Mouse (Mus musculus): ENCODE results near the gene 4930507D05Rik. TPM values are rescaled to one million over a fixed set of nuclear protein-coding genes. Genes with fewer than 3 reads are reported as not detected.

4930507D05Rik gene
- polyA plus RNA-seq (2012; ENCODE audit: insufficient read depth, insufficient read length, missing spikeins), result not detected in 2 replicates

DNA sequence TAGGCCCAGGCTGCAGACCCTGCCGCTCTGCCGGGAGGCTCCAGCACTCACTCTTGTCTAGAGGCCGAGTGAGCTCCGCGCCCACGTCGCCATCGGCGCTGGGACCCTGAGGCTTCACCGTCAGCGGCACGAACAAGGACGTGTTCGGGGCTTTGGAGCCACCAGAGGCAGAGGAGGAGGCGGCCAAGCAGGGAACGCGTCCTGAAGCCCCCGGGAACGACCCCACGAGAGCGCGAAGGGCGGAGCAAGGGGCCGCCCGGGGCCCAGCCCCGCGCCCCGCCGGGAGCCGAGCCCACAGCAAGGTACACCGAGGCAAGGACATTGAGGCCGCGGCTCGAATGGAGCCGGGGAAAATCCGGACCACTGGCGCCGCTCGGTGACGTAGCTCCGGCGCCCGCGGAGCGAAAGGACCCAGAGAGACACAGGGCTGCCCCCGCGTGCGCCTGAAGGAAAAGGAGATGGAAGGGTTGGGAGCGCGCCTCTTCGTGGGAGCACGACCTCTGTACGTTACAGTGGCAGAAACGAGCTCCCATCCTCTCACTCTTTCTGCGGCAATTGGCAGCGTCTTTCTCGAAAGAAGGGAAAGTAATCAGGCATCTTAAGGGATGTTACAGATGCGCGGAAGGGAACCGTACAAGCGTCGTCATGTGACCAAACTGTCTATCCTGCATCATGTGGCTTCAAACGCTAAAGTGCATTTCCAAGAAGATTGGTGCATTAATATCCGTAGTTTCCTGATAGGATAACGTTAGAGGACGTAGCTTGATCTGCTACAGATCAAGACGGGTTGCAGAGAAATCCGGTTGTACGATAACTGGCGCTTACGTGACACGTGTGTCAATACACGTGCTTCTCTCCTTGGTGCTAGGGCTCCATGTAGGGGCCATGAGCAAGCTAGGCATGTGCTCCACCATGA lies at the start of gene 4930507D05Rik, which contains the start of gene Supv3l1:
Gene 4930507D05Rik, plus strand, starts transcription at position 126 of the 916 bp plus-strand sequence.
Gene Supv3l1, minus strand, starts transcription at position 375 of the 916 bp plus-strand sequence.
- Histone ChIP-seq H3K4me3 (ENCODE audit: insufficient read depth, low read length) (peak within 1 kb of the TSS; percentile 70), H3K4me1 (ENCODE audit: control insufficient read depth, insufficient read depth, low read length) (peaks cover 9% of the 10 kb centered on the region), H3K27ac (ENCODE audit: insufficient read depth, low read depth, low read length) (peak within 1 kb of the TSS; percentile 95)
- no peak for TF ChIP-seq CTCF (IDR thresholded peaks at IDR 0.05; ENCODE audit: low read depth, low read length)
- no peak for TF ChIP-seq POLR2A (IDR thresholded peaks at IDR 0.05; ENCODE audit: borderline replicate concordance, low read depth, low read length)

GRCm38 (mm10) chr10:62401641-62402111 lies 47.6 kb upstream of the 4930507D05Rik start:
- Histone ChIP-seq H3K4me3 (ENCODE audit: insufficient read depth, low read length) (no peak overlapping the region), H3K27ac (ENCODE audit: insufficient read depth, low read depth, low read length) (no peak overlapping the region), H3K4me1 (ENCODE audit: control insufficient read depth, insufficient read depth, low read length) (no peaks in the 10 kb centered on the region)
- TF ChIP-seq POLR2A (IDR thresholded peaks at IDR 0.05; ENCODE audit: borderline replicate concordance, low read depth, low read length) (no peak), CTCF (IDR thresholded peaks at IDR 0.05; ENCODE audit: low read depth, low read length) (no peak)

- Histone ChIP-seq H3K27ac (ENCODE audit: insufficient read depth, low read depth, low read length) (no peak overlapping the region), H3K4me3 (ENCODE audit: insufficient read depth, low read length) (no peak overlapping the region), H3K4me1 (ENCODE audit: control insufficient read depth, insufficient read depth, low read length) (no peaks in the 10 kb centered on the region)
- TF ChIP-seq POLR2A (IDR thresholded peaks at IDR 0.05; ENCODE audit: borderline replicate concordance, low read depth, low read length) (no peak), CTCF (IDR thresholded peaks at IDR 0.05; ENCODE audit: low read depth, low read length) (no peak)
These were observed 44.4 kb upstream of the 4930507D05Rik start for GRCm38 (mm10) chr10:62404901-62405300.

GRCm38 (mm10) chr10:62410943-62411342 lies 38.3 kb upstream of the 4930507D05Rik start:
- Histone ChIP-seq H3K4me3 (ENCODE audit: insufficient read depth, low read length) (no peak overlapping the region), H3K4me1 (ENCODE audit: control insufficient read depth, insufficient read depth, low read length) (no peaks in the 10 kb centered on the region), H3K27ac (ENCODE audit: insufficient read depth, low read depth, low read length) (no peak overlapping the region)
- TF ChIP-seq POLR2A (IDR thresholded peaks at IDR 0.05; ENCODE audit: borderline replicate concordance, low read depth, low read length), result no peak
- TF ChIP-seq CTCF (IDR thresholded peaks at IDR 0.05; ENCODE audit: low read depth, low read length), result peak; percentile 67

GRCm38 (mm10) chr10:62411431-62412410 lies 37.6 kb upstream of the 4930507D05Rik start:
- H3K27ac ChIP-seq (ENCODE audit: insufficient read depth, low read depth, low read length), result no peak overlapping the region
- H3K4me1 ChIP-seq (ENCODE audit: control insufficient read depth, insufficient read depth, low read length), result no peaks in the 10 kb centered on the region
- TF ChIP-seq POLR2A (IDR thresholded peaks at IDR 0.05; ENCODE audit: borderline replicate concordance, low read depth, low read length), result no peak
- no peak for TF ChIP-seq CTCF (IDR thresholded peaks at IDR 0.05; ENCODE audit: low read depth, low read length)
- no peak overlapping the region for H3K4me3 ChIP-seq (ENCODE audit: insufficient read depth, low read length)

GRCm38 (mm10) chr10:62412906-62413605 lies 36.2 kb upstream of the 4930507D05Rik start:
- TF ChIP-seq POLR2A (IDR thresholded peaks at IDR 0.05; ENCODE audit: borderline replicate concordance, low read depth, low read length) (no peak), CTCF (IDR thresholded peaks at IDR 0.05; ENCODE audit: low read depth, low read length) (no peak)
- H3K4me1 ChIP-seq (ENCODE audit: control insufficient read depth, insufficient read depth, low read length), result no peaks in the 10 kb centered on the region
- H3K27ac ChIP-seq (ENCODE audit: insufficient read depth, low read depth, low read length), result no peak overlapping the region
- H3K4me3 ChIP-seq (ENCODE audit: insufficient read depth, low read length), result no peak overlapping the region

DNA sequence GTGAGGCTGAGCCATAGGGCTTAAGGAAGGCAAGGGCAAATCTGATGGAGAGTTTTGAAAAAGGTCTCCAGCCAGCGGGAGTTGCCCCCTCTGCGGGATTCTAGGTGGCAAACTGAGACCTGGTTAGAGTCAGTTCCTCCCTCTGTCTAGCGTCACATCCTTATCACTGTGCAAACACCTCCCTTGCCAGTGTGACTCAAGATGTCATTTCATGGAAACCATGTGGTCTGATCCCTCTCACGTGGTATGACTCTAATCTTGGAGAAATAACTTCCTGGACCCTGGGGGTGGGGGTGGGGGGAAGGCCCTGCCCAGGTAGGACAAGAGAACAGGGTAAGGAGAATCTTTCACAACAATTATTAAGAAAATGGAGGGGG lies 35.7 kb upstream of the 4930507D05Rik start:
- Histone ChIP-seq H3K27ac (ENCODE audit: insufficient read depth, low read depth, low read length) (no peak overlapping the region), H3K4me3 (ENCODE audit: insufficient read depth, low read length) (no peak overlapping the region), H3K4me1 (ENCODE audit: control insufficient read depth, insufficient read depth, low read length) (no peaks in the 10 kb centered on the region)
- TF ChIP-seq CTCF (IDR thresholded peaks at IDR 0.05; ENCODE audit: low read depth, low read length) (no peak), POLR2A (IDR thresholded peaks at IDR 0.05; ENCODE audit: borderline replicate concordance, low read depth, low read length) (no peak)

- Histone ChIP-seq H3K4me3 (ENCODE audit: insufficient read depth, low read length) (no peak overlapping the region), H3K27ac (ENCODE audit: insufficient read depth, low read depth, low read length) (no peak overlapping the region), H3K4me1 (ENCODE audit: control insufficient read depth, insufficient read depth, low read length) (no peaks in the 10 kb centered on the region)
- TF ChIP-seq CTCF (IDR thresholded peaks at IDR 0.05; ENCODE audit: low read depth, low read length), result no peak
- TF ChIP-seq POLR2A (IDR thresholded peaks at IDR 0.05; ENCODE audit: borderline replicate concordance, low read depth, low read length), result no peak
These were observed 30.4 kb upstream of the 4930507D05Rik start for GRCm38 (mm10) chr10:62418831-62419356.

Measured in bone marrow macrophage, adult 2 months (primary cell).